Mouse (Mus musculus) stomach, embryonic 14.5 days (tissue): ENCODE results near the gene Col28a1. TPM values are rescaled to one million over a fixed set of nuclear protein-coding genes. Genes with fewer than 3 reads are reported as not detected.
A peak's percentile ranks its signal among the peaks of the same experiment; 100 is the strongest.

ENCODE experiments used
- ATAC-seq: fragments of 200-750 bp; cut with Nextera tagmentation; 2 replicates; pipeline ENCODE4 v1.8.0; 2017; ENCODE audit warnings: low read depth, moderate TSS enrichment; ENCODE audit not compliant: insufficient number of reproducible peaks, insufficient read depth, low FRiP score
- H3K27ac ChIP-seq: fragments of 300-500 bp; sonication (generic); 2 replicates; pipeline ENCODE4 v1.5.1; 2014; ENCODE audit warnings: mild to moderate bottlenecking, low read length, moderate library complexity, mixed read lengths
- H3K27me3 ChIP-seq: fragments of 300-500 bp; sonication (generic); 2 replicates; pipeline ENCODE4 v1.6.1; 2014; ENCODE audit warnings: low read length, control low read depth, mixed read lengths; ENCODE audit not compliant: control insufficient read depth, insufficient read depth
- H3K36me3 ChIP-seq: fragments of 300-500 bp; sonication (generic); 2 replicates; pipeline ENCODE4 v1.6.1; 2014; ENCODE audit warnings: mild to moderate bottlenecking, control low read depth, low read length, moderate library complexity, mixed read lengths; ENCODE audit not compliant: control insufficient read depth, insufficient read depth
- H3K4me1 ChIP-seq: fragments of 300-500 bp; sonication (generic); 2 replicates; pipeline ENCODE4 v1.6.1; 2014; ENCODE audit warnings: low read length, control low read depth, mixed read lengths; ENCODE audit not compliant: control insufficient read depth, insufficient read depth
- H3K4me2 ChIP-seq: fragments of 300-500 bp; sonication (generic); replicated peaks from 2 replicates; pipeline ENCODE4 v1.6.1; 2014; ENCODE audit warnings: low read depth, low read length, control low read depth
- H3K4me3 ChIP-seq: fragments of 300-500 bp; sonication (generic); 2 replicates; pipeline ENCODE4 v1.5.1; 2014; ENCODE audit warnings: low read depth, low read length, control low read depth
- H3K9ac ChIP-seq: fragments of 300-500 bp; sonication (generic); replicated peaks from 2 replicates; pipeline ENCODE4 v1.6.1; 2014; ENCODE audit warnings: low read depth, mild to moderate bottlenecking, control low read depth, low read length, moderate library complexity, mixed read lengths
- H3K9me3 ChIP-seq: fragments of 300-500 bp; sonication (generic); 2 replicates; pipeline ENCODE4 v1.6.1; 2016; ENCODE audit warnings: low read depth, low read length, control low read depth; ENCODE audit not compliant: control insufficient read depth
- WGBS: fragments of 180-500 bp; shearing (Covaris S2); extraction: QIAGEN DNeasy Blood & Tissue Kit; methylation state at CpG from one replicate; pipeline ENCODE4 v1.1.7; 2014; 5-methylcytosine and 5-hydroxymethylcytosine counted together
- polyA plus RNA-seq: library from polyadenylated mRNA; unstranded; fragments of >200 nt; fragmentation: Nextera tagmentation; extraction: Ambion mirVana; gene quantifications from 2 replicates; pipeline ENCODE4 v1.2.1, GENCODE M21; 2014

Gene Col28a1
- polyA plus RNA-seq, 1 experiment from 2014 or later, result 1.2 TPM

- no peak overlapping the region; the same call in 1 of the 2 replicates for H3K4me2 ChIP-seq
- peaks cover 3% of the 10 kb centered on the region; the same call in 1 of the 2 replicates for H3K9me3 ChIP-seq
- no peak overlapping the region for H3K4me3 ChIP-seq
- no peaks in the 10 kb centered on the region for H3K4me1 ChIP-seq
- no peak for ATAC-seq
- no peak overlapping the region for H3K9ac ChIP-seq
- no peaks in the 10 kb centered on the region for H3K36me3 ChIP-seq
- 22% methylated on average over 10 of the region's 10 CpGs for WGBS
- H3K27me3 ChIP-seq, result no peaks in the 10 kb centered on the region
- H3K27ac ChIP-seq, result no peak overlapping the region
Observed at GRCm38 (mm10) chr6:8178397-8178941, 13.9 kb downstream of the Col28a1 start.

- Histone ChIP-seq H3K9ac (no peak overlapping the region), H3K4me1 (no peaks in the 10 kb centered on the region), H3K4me3 (no peak overlapping the region), H3K27me3 (no peaks in the 10 kb centered on the region), H3K36me3 (no peaks in the 10 kb centered on the region), H3K4me2 (no peak overlapping the region), H3K27ac (no peak overlapping the region), H3K9me3 (no peaks in the 10 kb centered on the region)
- ATAC-seq, result no peak
- 89% methylated on average over 2 of the region's 2 CpGs for WGBS
Observed at GRCm38 (mm10) chr6:8176116-8176515, 16.3 kb downstream of the Col28a1 start.

DNA sequence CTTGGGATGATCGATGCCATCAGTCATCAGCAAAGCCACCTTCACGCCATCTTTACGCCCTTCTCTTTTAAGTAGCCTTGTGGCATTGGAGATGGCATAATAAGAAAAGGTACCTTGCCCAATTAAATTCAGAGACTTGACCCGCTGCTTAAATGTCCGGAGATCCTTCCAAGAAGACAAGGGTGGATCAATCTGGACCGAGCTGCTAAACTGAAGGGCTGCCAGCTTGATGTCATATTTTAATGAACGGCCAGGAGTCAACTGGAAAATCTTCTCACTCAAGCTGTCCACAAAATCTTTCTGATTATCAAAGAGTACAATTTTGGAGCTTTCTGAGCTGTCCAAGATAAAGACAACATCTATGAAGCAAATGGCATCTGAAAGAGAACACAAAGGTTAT, 17.1 kb downstream of the Col28a1 start:
- Histone ChIP-seq H3K4me1 (no peaks in the 10 kb centered on the region), H3K9me3 (no peaks in the 10 kb centered on the region), H3K4me3 (no peak overlapping the region), H3K36me3 (no peaks in the 10 kb centered on the region), H3K9ac (no peak overlapping the region), H3K27me3 (no peaks in the 10 kb centered on the region), H3K4me2 (no peak overlapping the region), H3K27ac (no peak overlapping the region)
- no peak for ATAC-seq
- WGBS, result 92% methylated on average over 7 of the region's 7 CpGs

- 0 out of 2 replicates have a peak, but pooled peaks have one; percentile 4 for ATAC-seq
- H3K36me3 ChIP-seq, result no peaks in the 10 kb centered on the region
- 34% methylated on average over 2 of the region's 2 CpGs for WGBS
Observed at GRCm38 (mm10) chr6:8174062-8174461, 18.4 kb downstream of the Col28a1 start.

GRCm38 (mm10) chr6:8172101-8172500, 20.3 kb downstream of the Col28a1 start:
- no peaks in the 10 kb centered on the region for H3K36me3 ChIP-seq
- no peak overlapping the region for H3K4me3 ChIP-seq
- no peak overlapping the region for H3K4me2 ChIP-seq
- H3K9me3 ChIP-seq, result no peaks in the 10 kb centered on the region
- no peak overlapping the region for H3K27ac ChIP-seq
- 72% methylated on average over 1 of the region's 1 CpGs for WGBS
- H3K9ac ChIP-seq, result no peak overlapping the region
- H3K27me3 ChIP-seq, result no peaks in the 10 kb centered on the region
- ATAC-seq, result no peak
- no peaks in the 10 kb centered on the region for H3K4me1 ChIP-seq

More at GRCm38 (mm10) chr6:8174062-8174461, 18.4 kb downstream of the Col28a1 start:
- H3K4me3 ChIP-seq, result no peak overlapping the region
- no peak overlapping the region for H3K4me2 ChIP-seq
- H3K4me1 ChIP-seq, result no peaks in the 10 kb centered on the region
- no peaks in the 10 kb centered on the region for H3K27me3 ChIP-seq
- no peak overlapping the region for H3K9ac ChIP-seq
- no peak overlapping the region for H3K27ac ChIP-seq
- no peaks in the 10 kb centered on the region for H3K9me3 ChIP-seq

GRCm38 (mm10) chr6:8164741-8165140, 27.7 kb downstream of the Col28a1 start:
- no peaks in the 10 kb centered on the region for H3K9me3 ChIP-seq
- no peak overlapping the region for H3K4me2 ChIP-seq
- no peaks in the 10 kb centered on the region for H3K27me3 ChIP-seq
- no peak overlapping the region for H3K4me3 ChIP-seq
- 52% methylated on average over 1 of the region's 1 CpGs for WGBS
- no peak for ATAC-seq
- no peak overlapping the region for H3K27ac ChIP-seq
- no peak overlapping the region for H3K9ac ChIP-seq
- no peaks in the 10 kb centered on the region for H3K4me1 ChIP-seq
- no peaks in the 10 kb centered on the region for H3K36me3 ChIP-seq

DNA sequence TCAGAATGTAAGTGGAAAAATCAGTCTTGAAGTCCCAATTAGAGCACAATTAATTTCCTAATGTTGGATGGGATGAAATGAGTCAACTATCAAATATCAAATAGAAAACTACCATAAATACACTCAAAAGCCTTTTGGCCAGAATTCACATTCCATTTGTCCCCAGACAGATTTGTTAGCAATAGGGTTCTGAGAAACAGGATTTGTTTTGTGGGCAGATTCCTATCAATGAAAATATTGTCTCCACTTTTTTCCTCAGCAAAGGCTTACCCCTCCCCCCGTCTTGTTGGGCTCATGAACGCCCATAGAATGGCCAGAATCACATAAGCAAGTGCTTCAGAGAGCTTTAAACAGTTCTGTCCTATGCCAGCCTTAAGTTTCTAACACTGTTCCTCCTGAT, 32.4 kb downstream of the Col28a1 start:
- no peaks in the 10 kb centered on the region for H3K36me3 ChIP-seq
- no peak overlapping the region for H3K4me3 ChIP-seq
- no peak overlapping the region for H3K9ac ChIP-seq
- no peak overlapping the region for H3K27ac ChIP-seq
- no peaks in the 10 kb centered on the region for H3K4me1 ChIP-seq
- WGBS, result 50% methylated on average over 2 of the region's 2 CpGs
- no peaks in the 10 kb centered on the region for H3K27me3 ChIP-seq
- H3K4me2 ChIP-seq, result no peak overlapping the region
- no peaks in the 10 kb centered on the region for H3K9me3 ChIP-seq
- ATAC-seq, result no peak

- H3K27me3 ChIP-seq, result no peaks in the 10 kb centered on the region
- H3K27ac ChIP-seq, result no peak overlapping the region
- H3K4me3 ChIP-seq, result no peak overlapping the region
- H3K4me1 ChIP-seq, result no peaks in the 10 kb centered on the region
- H3K9ac ChIP-seq, result no peak overlapping the region
- H3K4me2 ChIP-seq, result no peak overlapping the region
- no peak for ATAC-seq
- no peaks in the 10 kb centered on the region for H3K36me3 ChIP-seq
- no peaks in the 10 kb centered on the region for H3K9me3 ChIP-seq
Observed at GRCm38 (mm10) chr6:8157121-8157520, 35.3 kb downstream of the Col28a1 start.
